Mouse (Mus musculus) c-Kit-positive CD71-negative TER-119-negative erythroid progenitor cells, embryonic 14.5 days (primary cell): ENCODE measurements around the gene Ddah1.

ENCODE experiments used
- DNase-seq: peaks from one replicate; pipeline ENCODE4 v3.0.0-alpha.2; 2013; ENCODE audit warnings: low read depth

The Ddah1 gene

GRCm38 (mm10) chr3:145758561-145759378 is at the start of gene Ddah1:
Gene Ddah1, plus strand, starts transcription at chr3:145758675.
- DNase-seq = no peak

- no peak for DNase-seq
Observed at GRCm38 (mm10) chr3:145715923-145716322, 42.6 kb upstream of the Ddah1 start.

GRCm38 (mm10) chr3:145719660-145720059 is 38.8 kb upstream of the Ddah1 start:
- no peak for DNase-seq

GRCm38 (mm10) chr3:145725078-145725477 is 33.4 kb upstream of the Ddah1 start:
- no peak for DNase-seq

- no peak for DNase-seq
Observed at GRCm38 (mm10) chr3:145728336-145728735, 30.1 kb upstream of the Ddah1 start.

GRCm38 (mm10) chr3:145729531-145729930 is 28.9 kb upstream of the Ddah1 start:
- no peak for DNase-seq

GRCm38 (mm10) chr3:145730092-145730491 is 28.4 kb upstream of the Ddah1 start:
- DNase-seq = no peak

GRCm38 (mm10) chr3:145734857-145735256 is 23.6 kb upstream of the Ddah1 start:
- DNase-seq = no peak

GRCm38 (mm10) chr3:145736562-145736961 is 21.9 kb upstream of the Ddah1 start:
- DNase-seq = no peak

- no peak for DNase-seq
Observed at GRCm38 (mm10) chr3:145738662-145739061, 19.8 kb upstream of the Ddah1 start.

- DNase-seq = no peak
Observed at GRCm38 (mm10) chr3:145739904-145740303, 18.6 kb upstream of the Ddah1 start.

GRCm38 (mm10) chr3:145743050-145743449 is 15.4 kb upstream of the Ddah1 start:
- DNase-seq = no peak

GRCm38 (mm10) chr3:145743476-145744027 is 14.9 kb upstream of the Ddah1 start:
- no peak for DNase-seq

GRCm38 (mm10) chr3:145748626-145749025 is 9.8 kb upstream of the Ddah1 start:
- no peak for DNase-seq

- DNase-seq = no peak
Observed at GRCm38 (mm10) chr3:145756457-145756856, 2.0 kb upstream of the Ddah1 start.

- DNase-seq = no peak
Observed at GRCm38 (mm10) chr3:145757177-145757576, 1.3 kb upstream of the Ddah1 start.

GRCm38 (mm10) chr3:145757844-145758243 is 631 bp upstream of the Ddah1 start:
- no peak for DNase-seq

- no peak for DNase-seq
Observed at GRCm38 (mm10) chr3:145759379-145760209, 1.1 kb downstream of the Ddah1 start.

- no peak for DNase-seq
Observed at GRCm38 (mm10) chr3:145760547-145760946, 2.1 kb downstream of the Ddah1 start.

- DNase-seq = no peak
Observed at GRCm38 (mm10) chr3:145761501-145762170, 3.2 kb downstream of the Ddah1 start.

GRCm38 (mm10) chr3:145762957-145763641 is 4.6 kb downstream of the Ddah1 start:
- no peak for DNase-seq

GRCm38 (mm10) chr3:145763642-145763972 is 5.1 kb downstream of the Ddah1 start:
- DNase-seq = no peak
